Mouse (Mus musculus) left cerebral cortex, postnatal 25 days (tissue): ENCODE results near the gene Dffb. TPM values are rescaled to one million over a fixed set of nuclear protein-coding genes. Genes with fewer than 3 reads are reported as not detected.
"Not testable (repeated sequence)": the region's sequence is repeated elsewhere in the genome, so short reads cannot be mapped to it uniquely, and the experiment has no call there.

Source experiments
- DNase-seq, 2 experiments: peaks; one replicate each; pipeline ENCODE4 v3.0.0; 2022; ENCODE audit warnings: low spot score in 2 of 2, mixed read lengths in 1 of 2
- intact Hi-C: fragments of 180-260 bp; cut with DNase I; formaldehyde crosslinking; loops from one replicate; pipeline ENCODE4 v1.15.1; 2025
- total RNA-seq, 2 experiments: library from RNA; stranded (reverse); gene quantifications; 2 replicates each; pipeline ENCODE4 v1.2.3; 2021

Gene Dffb
- total RNA-seq, 2 experiments from 2014 or later: 9.3 to 12.8 TPM

GRCm38 (mm10) chr4:153968063-153968462 is 6.9 kb downstream of the Dffb start:
- intact Hi-C loops: no loop called here
- DNase-seq: no peak

- intact Hi-C loops: no loop called here
- no peak for DNase-seq
Measured at GRCm38 (mm10) chr4:153967556-153967955, 7.4 kb downstream of the Dffb start.

- intact Hi-C loops: no loop called here
- DNase-seq: no peak
Measured at GRCm38 (mm10) chr4:153966651-153967050, 8.3 kb downstream of the Dffb start.

DNA sequence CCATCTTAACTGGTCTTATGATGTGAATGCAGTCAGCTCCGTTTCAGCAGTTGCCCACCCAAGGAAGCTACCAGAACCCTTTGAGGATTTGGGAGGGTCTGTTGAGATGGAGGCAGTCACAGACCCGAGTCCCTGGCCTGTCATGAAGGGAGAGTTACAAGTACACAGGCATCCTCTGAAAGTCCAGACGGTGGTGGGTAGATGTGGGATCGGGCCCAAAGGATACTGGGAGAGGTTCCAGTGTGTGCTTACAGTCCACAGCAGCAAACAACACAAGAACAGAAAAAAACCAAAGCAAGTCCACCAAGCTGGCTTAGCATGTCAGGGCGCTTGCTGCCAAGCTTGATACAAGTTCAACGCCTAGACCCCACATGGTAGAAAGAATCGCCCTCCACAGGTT is 12.3 kb downstream of the Dffb start:
- DNase-seq: peak; percentile 37 to 83
- intact Hi-C loops: no loop called here

DNA sequence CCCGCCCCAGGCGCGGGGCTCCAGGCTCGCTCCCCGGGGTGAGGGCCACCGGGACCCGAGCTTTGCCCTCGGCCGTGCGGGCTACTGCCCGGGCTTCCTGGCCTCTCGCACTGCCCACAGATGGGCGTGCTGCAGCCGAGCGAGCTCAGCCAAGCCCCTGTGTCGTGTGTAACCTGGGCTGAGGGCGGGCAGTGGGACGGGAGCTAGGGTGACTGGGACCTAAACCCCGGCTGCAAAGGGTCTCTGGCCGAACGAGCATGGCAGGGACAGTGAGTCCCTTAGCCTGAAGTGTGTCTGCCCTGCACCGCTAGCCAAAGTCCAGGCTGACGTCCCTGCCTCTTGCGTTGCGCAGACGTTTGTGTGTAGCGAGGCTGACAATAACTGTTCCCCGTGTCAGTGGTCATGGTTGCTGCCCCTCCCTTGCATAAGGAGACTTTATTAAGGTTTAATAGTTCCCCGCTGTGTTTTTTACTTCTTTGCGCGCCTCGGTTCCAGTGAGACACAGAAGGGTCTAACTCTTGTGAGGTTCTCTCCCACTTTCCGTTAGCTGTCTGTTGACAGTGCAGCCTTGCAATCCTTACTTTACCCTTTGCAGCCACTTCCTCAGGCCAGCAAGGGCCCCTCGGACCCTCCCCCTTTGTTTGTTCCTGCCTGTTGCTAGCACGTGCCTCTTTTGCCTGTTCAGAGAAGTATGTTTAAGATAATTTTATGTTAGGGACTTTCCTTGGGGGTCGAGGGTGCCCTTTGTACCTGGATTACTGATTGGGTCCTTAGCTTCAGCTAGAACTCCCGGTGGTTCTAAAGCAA is 17.3 kb downstream of the Dffb start:
- intact Hi-C loops: loop anchor here (1.0 to 10.0 kb wide), 2 partner anchors 18 to 187 kb away; partner anchors contain the start of genes Cep104, Dffb, Trp73 and Wrap73
- DNase-seq: no peak

DNA sequence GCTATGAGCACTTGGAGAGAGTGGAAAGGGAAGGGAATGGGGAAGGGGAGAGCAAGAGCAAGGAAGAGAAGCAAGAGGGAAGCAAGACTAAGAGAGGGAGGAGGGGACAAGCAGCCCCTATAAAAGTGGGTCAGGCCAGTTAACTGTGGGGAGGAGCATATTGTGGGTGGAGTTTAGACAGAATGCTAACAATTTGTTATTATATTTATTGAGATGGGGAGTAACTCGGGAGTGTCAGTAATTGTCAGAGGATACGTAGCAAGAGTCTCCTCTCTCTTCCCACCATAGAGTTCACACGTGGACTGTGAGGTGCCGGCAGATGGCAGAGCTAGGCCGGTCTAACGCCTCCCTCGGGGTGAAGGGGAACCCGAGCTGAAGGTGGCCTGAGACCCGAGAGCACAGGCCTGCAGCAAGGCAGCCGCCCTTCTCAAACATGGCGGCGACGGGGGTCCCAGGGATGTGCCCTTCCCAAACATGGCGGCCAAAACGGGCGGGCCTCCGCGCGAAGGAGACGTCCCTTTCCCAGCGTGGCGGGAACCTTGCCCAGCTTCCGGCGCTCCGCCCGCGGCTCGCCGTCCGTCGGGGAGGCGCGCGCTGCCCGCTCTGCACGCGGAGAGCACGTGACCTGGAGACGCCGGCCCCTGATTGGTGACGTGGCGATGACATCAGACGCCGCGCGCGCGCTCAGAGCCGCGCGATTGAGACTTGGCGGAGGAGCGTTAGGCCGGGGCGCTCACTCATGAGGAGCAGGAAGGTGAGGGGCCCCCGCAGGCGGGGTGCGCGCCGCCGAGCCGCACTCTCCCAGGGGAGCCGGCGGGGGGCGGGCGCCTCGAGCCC is 18.1 kb downstream of the Dffb start, which contains the start of gene A430005L14Rik:
Gene A430005L14Rik, plus strand, starts transcription at position 669 of the 837 bp plus-strand sequence.
- DNase-seq: peak; percentile 98 to 99
- intact Hi-C loops: loop anchor here (1.0 to 10.0 kb wide), 2 partner anchors 19 to 188 kb away; partner anchors contain the start of genes Cep104, Dffb, Trp73 and Wrap73

GRCm38 (mm10) chr4:153955651-153956050 is 19.3 kb downstream of the Dffb start:
- intact Hi-C loops: loop anchor here (10.0 kb wide), 1 partner anchor 189 kb away; the partner anchor contains the start of genes Trp73 and Wrap73
- no peak for DNase-seq

DNA sequence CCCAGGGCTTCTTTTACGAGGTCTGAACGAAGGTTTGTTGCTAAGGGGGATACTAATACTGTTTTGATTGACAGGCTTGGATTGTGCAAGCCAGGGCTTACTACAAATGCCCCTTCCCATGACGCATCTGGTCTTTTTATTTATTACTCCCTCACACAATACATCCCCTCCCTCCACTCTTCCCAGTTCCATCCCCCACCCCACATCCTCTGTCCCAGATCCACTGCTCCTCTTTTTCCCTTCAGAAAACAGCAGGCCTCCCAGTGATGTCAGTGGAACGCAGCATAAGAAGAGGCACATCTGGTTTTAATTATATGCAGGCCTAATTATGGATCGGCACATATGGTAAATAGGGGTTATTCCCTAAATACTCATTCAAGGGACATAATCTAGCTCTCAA is 23.2 kb downstream of the Dffb start:
- DNase-seq: no peak
- intact Hi-C loops: loop anchor here (10.0 kb wide), 1 partner anchor 193 kb away; the partner anchor contains the start of genes Trp73 and Wrap73

DNA sequence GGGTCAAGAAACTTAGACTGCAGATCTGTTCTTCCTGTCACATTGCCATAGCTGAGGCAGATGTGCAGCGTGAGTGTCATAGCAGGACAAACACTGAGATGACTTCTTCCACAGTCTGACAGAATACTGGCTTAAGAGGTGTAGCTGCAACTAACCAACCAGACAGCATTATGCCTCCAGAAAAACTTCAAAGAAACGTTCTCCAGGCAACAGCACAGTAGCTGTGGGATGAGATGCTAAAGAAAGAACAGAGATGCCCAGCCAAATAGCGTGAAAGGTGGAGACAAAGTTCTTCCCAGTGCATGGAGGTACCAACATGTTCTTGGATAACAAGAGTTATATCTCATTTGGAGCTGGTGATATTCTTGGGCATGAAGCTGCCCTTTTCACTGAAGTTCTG is 23.8 kb downstream of the Dffb start:
- peak in 1 of 2 experiments; percentile 55 for DNase-seq
- intact Hi-C loops: loop anchor here (10.0 kb wide), 1 partner anchor 194 kb away; the partner anchor contains the start of genes Trp73 and Wrap73

DNA sequence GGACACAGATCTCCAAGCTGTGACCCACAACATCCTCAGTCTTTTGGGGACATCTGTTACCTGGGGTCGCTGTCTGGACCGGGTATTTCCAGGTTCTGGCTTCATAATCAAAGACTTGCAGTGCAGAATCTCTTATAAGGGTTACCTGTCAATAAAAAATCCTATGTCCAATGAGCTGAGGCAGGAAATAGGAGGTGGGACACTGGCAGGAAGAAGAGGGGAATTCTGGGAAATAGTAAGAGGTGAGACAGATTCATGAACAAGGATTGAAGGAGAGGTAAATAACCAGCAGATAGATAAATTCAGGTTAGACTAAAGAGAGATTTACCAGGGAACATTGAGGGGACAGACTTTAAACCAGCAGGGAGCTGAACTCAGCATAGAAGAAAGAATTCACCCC is 24.6 kb downstream of the Dffb start:
- intact Hi-C loops: loop anchor here (10.0 kb wide), 1 partner anchor 194 kb away; the partner anchor contains the start of genes Trp73 and Wrap73
- DNase-seq: no peak

- no peak for DNase-seq
- intact Hi-C loops: loop anchor here (10.0 kb wide), 3 partner anchors 531 to 1411 kb away; no protein-coding TSS in a partner anchor
Measured at GRCm38 (mm10) chr4:153945741-153946140, 29.2 kb downstream of the Dffb start.

DNA sequence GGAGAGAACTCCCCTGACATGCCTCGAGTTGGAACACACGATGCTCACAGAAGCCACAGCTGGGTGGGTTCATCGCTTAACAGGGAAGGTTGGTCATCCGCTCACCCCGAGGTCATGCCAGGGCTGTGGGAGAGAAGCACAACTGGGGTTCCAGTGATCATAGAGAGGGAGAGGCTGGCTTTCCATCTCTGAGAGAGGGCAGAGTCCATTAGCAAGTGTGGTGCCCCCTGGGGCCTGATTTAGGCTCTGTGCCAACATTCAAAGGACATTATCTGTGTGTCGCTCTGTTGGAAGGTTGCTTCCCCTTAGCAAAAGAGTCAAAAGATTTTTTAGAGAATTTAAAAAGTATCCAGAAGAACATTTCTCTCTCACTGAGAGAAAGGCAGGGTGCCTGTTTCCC is 30.7 kb downstream of the Dffb start:
- no peak for DNase-seq
- intact Hi-C loops: loop anchor here (5.0 to 10.0 kb wide), 5 partner anchors 137 to 1409 kb away; no protein-coding TSS in a partner anchor

DNA sequence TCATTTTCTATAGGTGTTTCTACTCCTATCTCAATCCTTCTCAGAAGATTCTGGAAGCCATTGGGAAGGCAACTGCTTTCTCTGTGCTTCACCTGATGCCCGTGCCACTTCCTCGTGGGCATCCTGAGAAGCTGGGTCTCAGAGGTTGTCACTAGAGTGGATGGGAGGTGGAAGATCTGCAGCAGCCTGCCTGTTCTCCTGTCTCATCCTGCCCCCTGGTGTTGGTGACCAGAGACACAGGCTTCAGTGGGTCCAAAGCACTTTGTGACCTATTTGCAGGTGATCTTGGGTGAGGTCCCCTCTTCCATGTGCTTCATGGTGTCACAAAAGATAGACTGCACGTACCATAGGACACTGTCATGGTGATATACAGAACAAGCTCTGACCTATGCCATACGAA is 31.7 kb downstream of the Dffb start:
- intact Hi-C loops: loop anchor here (2.0 to 10.0 kb wide), 6 partner anchors 136 to 1408 kb away; no protein-coding TSS in a partner anchor
- peak; percentile 52 to 55 for DNase-seq

DNA sequence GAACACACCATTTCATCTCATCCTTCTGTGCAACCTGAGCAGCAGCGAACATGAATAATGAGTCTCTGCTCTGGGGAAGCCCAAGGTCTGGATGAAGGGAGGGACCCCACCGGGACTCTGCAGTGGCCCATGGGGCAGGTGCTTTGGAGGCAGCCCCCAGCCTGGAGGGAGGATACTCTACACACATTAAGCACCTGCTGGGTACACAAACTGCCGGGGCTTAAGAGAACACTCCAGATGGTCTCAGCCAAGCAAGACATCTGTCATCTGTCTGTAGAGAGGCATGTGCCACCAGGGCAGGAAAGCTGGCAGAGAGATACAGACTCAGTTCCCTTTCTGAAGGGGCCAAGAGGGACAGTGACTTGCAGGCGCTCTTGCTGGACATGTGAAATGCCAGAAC is 45.0 kb downstream of the Dffb start:
- intact Hi-C loops: loop anchor here (10.0 kb wide), 1 partner anchor 745 kb away; no protein-coding TSS in a partner anchor
- no peak for DNase-seq

DNA sequence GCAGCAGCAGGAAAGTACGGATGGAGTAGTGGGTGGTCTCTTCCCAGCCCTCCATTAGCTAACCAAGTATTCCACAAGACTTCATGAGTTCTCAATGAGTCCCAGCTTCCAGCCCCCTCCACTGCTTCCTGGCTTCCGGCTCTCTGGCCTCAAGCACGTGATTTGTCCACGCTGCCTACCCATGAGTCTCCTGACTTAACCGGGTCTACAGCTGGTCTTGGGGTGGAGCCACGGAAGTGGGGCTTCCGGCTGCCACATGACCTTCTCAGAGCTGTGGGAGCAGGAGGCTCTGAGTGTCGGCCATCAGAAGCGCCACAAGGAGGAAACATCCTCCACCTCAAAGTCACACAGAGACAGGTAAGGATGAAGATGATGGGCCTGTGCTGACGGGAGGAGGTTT is 45.5 kb downstream of the Dffb start:
- DNase-seq: no peak
- intact Hi-C loops: no loop called here

- intact Hi-C loops: no loop called here
- no peak for DNase-seq
Measured at GRCm38 (mm10) chr4:153928772-153929299, 46.1 kb downstream of the Dffb start.

DNA sequence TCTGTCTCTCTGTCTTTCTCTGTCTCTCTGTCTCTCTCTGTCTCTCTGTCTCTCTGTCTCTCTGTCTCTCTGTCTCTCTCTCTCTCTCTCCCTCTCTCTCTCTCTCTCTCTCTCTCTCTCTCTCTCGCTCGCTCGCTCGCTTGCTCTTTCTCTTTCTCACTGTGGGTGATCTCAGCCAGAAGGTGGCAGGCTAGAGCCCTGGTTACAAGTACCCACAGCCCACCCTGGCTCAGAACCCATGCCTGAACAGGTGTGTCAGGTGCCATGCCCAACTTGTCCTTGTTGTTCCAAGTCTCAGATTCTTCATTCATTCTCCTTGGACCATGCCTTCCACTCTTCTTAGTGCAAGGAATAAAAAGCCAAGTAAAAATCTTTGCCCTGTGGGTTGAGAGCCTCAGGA is 52.8 kb downstream of the Dffb start:
- intact Hi-C loops, DNase-seq: not testable (repeated sequence)

GRCm38 (mm10) chr4:153920517-153921233 is 54.3 kb downstream of the Dffb start:
- intact Hi-C loops: no loop called here
- DNase-seq: no peak
